Mouse (Mus musculus): Measurements from ENCODE around the gene Sars. TPM values are rescaled to one million over a fixed set of nuclear protein-coding genes. Genes with fewer than 3 reads are reported as not detected.

The Sars gene
- polyA plus RNA-seq, 1 experiment from 2014 or later: 184 TPM

GRCm38 (mm10) chr3:108383485-108384354 is 61.3 kb downstream of the Sars start, which contains the start of gene Psrc1:
TSS of gene Psrc1 (plus strand) at chr3:108383839.
- Histone ChIP-seq H3K4me2 (replicated peaks) (peak within 1 kb of the TSS; percentile 67), H3K9me3 (no peaks in the 10 kb centered on the region), H3K27me3 (no peaks in the 10 kb centered on the region), H3K4me1 (peaks cover 29% of the 10 kb centered on the region), H3K36me3 (peaks cover 22% of the 10 kb centered on the region), H3K9ac (replicated peaks) (peak within 1 kb of the TSS; percentile 54), H3K27ac (replicated peaks) (peak within 1 kb of the TSS; percentile 65), H3K4me3 (peak within 1 kb of the TSS; percentile 61)
- peak; percentile 94 for ATAC-seq (ENCODE audit: low FRiP score, low read depth)
- WGBS: under 1% methylated on average over 44 of the region's 44 CpGs

DNA sequence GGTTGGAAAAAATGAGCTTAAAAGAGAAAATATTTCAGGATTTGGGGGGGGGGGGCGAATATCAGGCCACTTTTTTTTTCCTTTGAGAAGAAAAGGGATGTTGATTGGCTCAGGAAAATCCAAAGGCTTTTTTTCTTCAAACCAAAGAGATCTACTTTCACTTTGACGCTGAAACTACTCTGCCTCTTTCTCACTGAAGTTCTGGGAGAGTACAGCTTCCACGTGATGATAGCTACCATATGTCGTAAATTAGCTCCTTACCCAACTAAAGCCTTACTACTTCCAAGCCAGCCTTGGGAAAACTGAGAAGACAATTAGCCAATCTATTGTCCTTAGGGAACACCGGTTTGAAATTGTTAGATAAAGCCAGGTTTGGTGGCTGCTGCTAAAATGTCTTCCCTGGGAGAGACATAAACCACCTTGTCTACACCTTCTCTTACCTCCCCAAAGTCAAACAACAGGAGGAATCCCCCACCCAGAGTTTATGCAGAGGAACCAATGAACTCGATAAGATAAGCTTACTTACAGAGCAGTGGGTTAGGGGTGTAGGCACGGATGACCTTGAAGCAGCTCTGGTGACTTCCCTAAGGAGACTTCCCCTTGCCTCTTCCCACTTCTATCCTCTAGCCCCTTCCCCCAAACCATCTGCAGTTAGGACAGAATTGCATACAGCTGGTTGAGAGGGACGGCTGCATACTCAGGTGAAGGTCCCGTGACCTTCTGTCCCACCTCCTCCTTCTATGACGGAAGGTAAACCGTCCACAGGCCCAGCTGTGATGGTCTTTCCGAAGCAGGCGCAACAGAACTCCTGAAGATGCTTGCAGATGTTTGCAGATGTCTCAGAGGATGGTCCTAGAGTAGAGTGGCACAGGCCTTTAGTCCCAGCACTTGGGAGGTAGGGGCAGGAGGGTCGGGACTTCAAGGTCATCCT is 62.8 kb downstream of the Sars start:
- Histone ChIP-seq H3K4me1 (peaks cover 29% of the 10 kb centered on the region), H3K36me3 (peaks cover 16% of the 10 kb centered on the region), H3K9ac (replicated peaks) (no peak overlapping the region), H3K27ac (replicated peaks) (no peak overlapping the region), H3K4me2 (replicated peaks) (peak overlapping the region; percentile 67; the same call in 1 of the 2 replicates), H3K4me3 (no peak overlapping the region), H3K27me3 (no peaks in the 10 kb centered on the region), H3K9me3 (no peaks in the 10 kb centered on the region)
- no peak for ATAC-seq (ENCODE audit: low FRiP score, low read depth)
- 82% methylated on average over 14 of the region's 14 CpGs for WGBS

DNA sequence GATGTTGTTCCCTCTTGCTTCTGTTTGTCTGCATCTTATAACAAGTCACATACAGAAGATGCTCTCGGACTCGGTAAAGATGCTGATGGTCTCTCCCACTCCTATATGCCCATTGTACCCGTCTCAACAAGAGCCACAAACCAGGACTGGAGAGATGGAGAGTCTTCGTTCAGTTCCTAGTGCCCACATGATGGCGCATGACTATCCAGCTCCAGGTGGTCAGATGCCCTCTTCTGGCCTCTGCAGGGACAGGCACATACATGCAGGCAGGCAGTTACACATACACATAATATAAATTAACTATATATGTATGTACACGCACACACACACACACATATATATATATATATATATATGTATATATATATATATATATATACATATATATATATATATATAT is 64.3 kb downstream of the Sars start:
- ATAC-seq (ENCODE audit: low FRiP score, low read depth): no peak
- Histone ChIP-seq H3K36me3 (0 out of 2 replicates have a peak, but pooled peaks cover under 1% of the 10 kb centered on the region), H3K9me3 (no peaks in the 10 kb centered on the region), H3K4me3 (no peak overlapping the region), H3K4me1 (peaks cover 29% of the 10 kb centered on the region), H3K4me2 (replicated peaks) (no peak overlapping the region), H3K27ac (replicated peaks) (no peak overlapping the region), H3K9ac (replicated peaks) (no peak overlapping the region), H3K27me3 (no peaks in the 10 kb centered on the region)
- WGBS: 80% methylated on average over 6 of the region's 6 CpGs

DNA sequence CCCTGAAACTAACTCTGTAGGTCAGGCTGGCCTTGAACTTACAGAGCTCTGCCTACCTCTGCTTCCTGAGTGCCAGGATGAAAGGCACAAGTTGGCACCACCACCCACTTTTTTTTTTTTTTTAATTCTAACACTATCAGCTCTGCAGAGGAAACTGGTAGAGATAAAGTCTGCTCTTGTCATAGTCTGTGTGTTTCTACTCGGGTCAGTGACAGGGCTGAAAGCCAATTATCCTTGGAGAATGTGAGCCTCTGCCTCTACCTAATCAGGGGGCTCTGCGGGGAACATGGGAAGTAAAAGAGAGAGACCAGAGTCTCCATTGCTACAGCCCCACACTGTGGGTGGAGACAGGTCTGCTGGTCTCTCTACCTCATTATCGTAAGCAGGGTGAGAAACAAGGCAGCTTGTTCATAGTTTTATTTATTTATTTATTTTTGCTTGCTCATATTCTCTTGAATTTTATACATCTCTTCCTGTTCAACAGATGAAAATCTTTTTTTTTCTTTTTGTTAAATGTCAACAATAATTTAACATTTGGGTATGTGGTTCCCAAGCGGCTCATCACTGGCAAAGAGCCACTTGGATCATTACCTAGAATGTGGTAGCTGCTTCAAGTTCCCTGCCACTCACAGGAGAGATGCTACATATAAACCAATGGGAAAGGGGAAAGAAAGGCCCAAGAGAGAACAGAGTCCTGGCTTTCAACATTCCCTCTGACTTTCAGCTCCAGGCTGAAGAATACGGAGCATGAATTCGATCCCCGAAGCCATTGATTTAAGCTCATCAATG is 65.9 kb downstream of the Sars start:
- H3K27me3 ChIP-seq: no peaks in the 10 kb centered on the region
- H3K4me1 ChIP-seq: peaks cover 13% of the 10 kb centered on the region
- H3K36me3 ChIP-seq: no peaks in the 10 kb centered on the region
- H3K27ac ChIP-seq (replicated peaks): no peak overlapping the region
- H3K4me2 ChIP-seq (replicated peaks): no peak overlapping the region
- no peak overlapping the region for H3K4me3 ChIP-seq
- 79% methylated on average over 7 of the region's 7 CpGs for WGBS
- H3K9me3 ChIP-seq: no peaks in the 10 kb centered on the region
- no peak overlapping the region for H3K9ac ChIP-seq (replicated peaks)
- no peak for ATAC-seq (ENCODE audit: low FRiP score, low read depth)

Other genes with a start within 250 kb of the Sars start
- gene Cyb561d1, start 244.0 kb downstream of the Sars start, polyA plus RNA-seq (2016; fragmentation: Nextera tagmentation; extraction: Ambion mirVana): 5.6 TPM in 2 replicates
- 28.9 and 29.8 TPM in 2 replicates for gene Atxn7l2, start 234.3 kb downstream of the Sars start, polyA plus RNA-seq (2016; fragmentation: Nextera tagmentation; extraction: Ambion mirVana)
- gene Sypl2, start 218.6 kb downstream of the Sars start, polyA plus RNA-seq (2016; fragmentation: Nextera tagmentation; extraction: Ambion mirVana): 1.3 and 2.0 TPM in 2 replicates
- 220 and 232 TPM in 2 replicates for gene Psma5, start 188.3 kb downstream of the Sars start, polyA plus RNA-seq (2016; fragmentation: Nextera tagmentation; extraction: Ambion mirVana)
- 31.2 and 38.5 TPM in 2 replicates for gene Sort1, start 161.1 kb downstream of the Sars start, polyA plus RNA-seq (2016; fragmentation: Nextera tagmentation; extraction: Ambion mirVana)
- gene Mybphl, start 80.3 kb downstream of the Sars start, polyA plus RNA-seq (2016; fragmentation: Nextera tagmentation; extraction: Ambion mirVana): not detected in 2 replicates
- 60.6 and 61.9 TPM in 2 replicates for gene Psrc1, start 61.4 kb downstream of the Sars start, polyA plus RNA-seq (2016; fragmentation: Nextera tagmentation; extraction: Ambion mirVana)
- gene Celsr2, start 29.7 kb downstream of the Sars start, polyA plus RNA-seq (2016; fragmentation: Nextera tagmentation; extraction: Ambion mirVana): 73.3 and 78.2 TPM in 2 replicates
- 0.45 and 0.56 TPM in 2 replicates for gene 1700013F07Rik, start 88.9 kb upstream of the Sars start, polyA plus RNA-seq (2016; fragmentation: Nextera tagmentation; extraction: Ambion mirVana)
- 4.2 and 4.9 TPM in 2 replicates for gene 5330417C22Rik, start 91.3 kb upstream of the Sars start, polyA plus RNA-seq (2016; fragmentation: Nextera tagmentation; extraction: Ambion mirVana)
- 59.6 and 66.4 TPM in 2 replicates for gene Tmem167b, start 117.3 kb upstream of the Sars start, polyA plus RNA-seq (2016; fragmentation: Nextera tagmentation; extraction: Ambion mirVana)
- gene Taf13, start 126.5 kb upstream of the Sars start, polyA plus RNA-seq (2016; fragmentation: Nextera tagmentation; extraction: Ambion mirVana): 71.7 and 96.7 TPM in 2 replicates
- 67.8 and 70.0 TPM in 2 replicates for gene Wdr47, start 146.1 kb upstream of the Sars start, polyA plus RNA-seq (2016; fragmentation: Nextera tagmentation; extraction: Ambion mirVana)
- gene Clcc1, start 208.7 kb upstream of the Sars start, polyA plus RNA-seq (2016; fragmentation: Nextera tagmentation; extraction: Ambion mirVana): 64.8 and 68.2 TPM in 2 replicates